Mouse (Mus musculus) B cell, adult 2 months (primary cell): ENCODE measurements around the gene Pfkm.
A peak's percentile ranks its signal among the peaks of the same experiment; 100 is the strongest.

ENCODE experiments used
- DNase-seq, 2 experiments: peaks; one replicate each; pipeline ENCODE4 v3.0.0; 2022

The Pfkm gene

GRCm38 (mm10) chr15:98092372-98093120 lies at the start of gene Pfkm:
Pfkm (plus strand) TSS chr15:98092589.
- DNase-seq, result no peak

GRCm38 (mm10) chr15:98043967-98044366 lies 48.4 kb upstream of the Pfkm start:
- no peak for DNase-seq

- DNase-seq, result no peak
Observed at GRCm38 (mm10) chr15:98044387-98044786, 48.0 kb upstream of the Pfkm start.

- DNase-seq, result no peak
Observed at GRCm38 (mm10) chr15:98048918-98049700, 43.3 kb upstream of the Pfkm start.

GRCm38 (mm10) chr15:98051685-98052084 lies 40.7 kb upstream of the Pfkm start:
- DNase-seq, result no peak

GRCm38 (mm10) chr15:98055246-98055645 lies 37.1 kb upstream of the Pfkm start:
- peak; percentile 15 to 23 for DNase-seq

GRCm38 (mm10) chr15:98065881-98066280 lies 26.5 kb upstream of the Pfkm start:
- DNase-seq, result no peak

- no peak for DNase-seq
Observed at GRCm38 (mm10) chr15:98066602-98067001, 25.8 kb upstream of the Pfkm start.

- DNase-seq, result no peak
Observed at GRCm38 (mm10) chr15:98067492-98067891, 24.9 kb upstream of the Pfkm start.

GRCm38 (mm10) chr15:98068506-98068905 lies 23.9 kb upstream of the Pfkm start:
- DNase-seq, result no peak

GRCm38 (mm10) chr15:98069566-98070245 lies 22.7 kb upstream of the Pfkm start:
- no peak for DNase-seq

GRCm38 (mm10) chr15:98070376-98070775 lies 22.0 kb upstream of the Pfkm start:
- DNase-seq, result no peak

GRCm38 (mm10) chr15:98074521-98074920 lies 17.9 kb upstream of the Pfkm start:
- DNase-seq, result peak in 1 of 2 experiments; percentile 23

GRCm38 (mm10) chr15:98075034-98075433 lies 17.4 kb upstream of the Pfkm start:
- peak; percentile 83 to 85 for DNase-seq

GRCm38 (mm10) chr15:98076901-98077300 lies 15.5 kb upstream of the Pfkm start:
- DNase-seq, result no peak

- no peak for DNase-seq
Observed at GRCm38 (mm10) chr15:98088889-98089288, 3.5 kb upstream of the Pfkm start.

GRCm38 (mm10) chr15:98089421-98090183 lies 2.8 kb upstream of the Pfkm start:
- DNase-seq, result peak; percentile 76 to 79

- DNase-seq, result no peak
Observed at GRCm38 (mm10) chr15:98091841-98092240, 548 bp upstream of the Pfkm start.

GRCm38 (mm10) chr15:98093121-98094011 lies 977 bp downstream of the Pfkm start, which contains the start of gene Senp1:
Senp1 (minus strand) TSS chr15:98093744.
- DNase-seq, result peak; percentile 89

GRCm38 (mm10) chr15:98094905-98095304 lies 2.5 kb downstream of the Pfkm start:
- DNase-seq, result no peak

- DNase-seq, result peak; percentile 53 to 55
Observed at GRCm38 (mm10) chr15:98096957-98097356, 4.6 kb downstream of the Pfkm start.

GRCm38 (mm10) chr15:98098519-98098918 lies 6.1 kb downstream of the Pfkm start:
- no peak for DNase-seq
